Mouse (Mus musculus): ENCODE data around the gene Usp32.
A peak's percentile ranks its signal among the peaks of the same experiment; 100 is the strongest.

Usp32 gene

DNA sequence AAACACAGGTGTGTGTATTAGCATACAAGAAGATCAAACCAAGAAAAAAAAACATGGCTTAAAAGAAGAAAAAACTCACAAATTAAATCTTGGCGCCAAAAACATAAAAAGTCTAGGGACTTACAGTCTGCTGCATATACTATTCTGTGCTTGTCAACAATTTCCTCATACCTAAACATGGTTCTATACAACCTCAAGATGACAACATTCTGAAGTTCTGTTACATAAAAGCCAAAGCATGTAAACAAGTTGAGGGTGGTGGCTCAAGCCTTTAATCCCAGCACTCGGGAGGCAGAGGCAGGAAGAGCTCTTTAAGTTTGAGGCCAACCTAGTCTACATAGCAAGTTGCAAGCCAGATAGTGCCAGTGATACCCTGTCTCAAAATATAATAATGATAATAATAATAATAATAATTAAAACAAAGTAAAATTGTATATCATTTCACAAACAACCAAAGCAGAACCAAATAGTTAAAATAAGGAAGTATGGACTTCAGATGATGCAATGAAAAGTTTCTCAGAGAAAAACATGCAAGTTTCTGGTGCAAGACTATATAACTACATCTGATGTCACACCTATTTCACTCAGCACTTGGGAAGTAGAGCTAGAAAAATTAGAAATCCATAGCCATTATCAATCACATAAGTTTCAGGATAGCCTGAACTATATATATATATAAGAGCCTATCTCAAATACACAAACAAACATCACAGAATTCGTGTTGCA lies 16.5 kb downstream of the Usp32 start:
- no peak for DNase-seq (ENCODE audit: low spot score in 2 of 2)

- no peak for DNase-seq (ENCODE audit: low spot score in 2 of 2)
Observed at GRCm38 (mm10) chr11:85122073-85122472, 17.9 kb downstream of the Usp32 start.

DNA sequence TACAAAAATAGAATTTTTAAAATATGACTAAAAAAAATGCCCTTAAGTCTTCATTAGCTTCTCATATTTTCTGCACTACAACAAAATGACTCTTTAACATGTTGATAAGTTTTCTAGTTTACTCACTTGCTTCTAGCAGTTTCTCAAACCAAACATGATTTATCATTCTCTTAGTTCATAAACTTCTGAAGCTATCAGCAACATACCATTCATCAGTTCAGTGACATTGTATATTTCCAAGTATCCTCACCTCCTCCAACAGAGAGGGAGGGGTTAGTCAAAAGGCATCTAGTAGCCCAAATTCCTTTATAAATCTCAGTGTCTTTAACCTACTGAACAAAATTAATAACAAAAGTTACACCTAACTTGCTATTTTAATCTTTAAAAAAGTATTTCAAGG lies 22.8 kb downstream of the Usp32 start:
- DNase-seq (ENCODE audit: low spot score in 2 of 2), result no peak

GRCm38 (mm10) chr11:85116084-85116844 lies 23.7 kb downstream of the Usp32 start:
- DNase-seq (ENCODE audit: low spot score in 2 of 2), result peak; percentile 35 to 72

DNA sequence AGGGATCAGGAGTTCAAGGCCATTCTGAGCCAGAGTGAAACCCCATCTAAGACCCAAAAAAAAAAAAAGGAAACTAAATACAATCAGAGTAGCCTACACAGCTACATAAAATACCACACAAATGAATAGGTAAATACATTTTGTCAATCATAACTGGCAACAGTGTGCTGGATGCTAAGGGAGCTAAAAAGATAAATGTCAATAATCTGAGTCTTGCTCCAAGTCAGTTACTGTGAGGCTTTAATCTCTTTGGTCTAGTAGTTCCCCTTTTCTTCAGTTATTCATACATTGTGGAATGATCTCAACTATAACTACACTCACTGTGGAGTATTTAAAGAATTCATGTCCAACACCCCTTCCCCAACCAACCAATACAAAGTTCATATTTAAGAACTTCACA lies 30.0 kb downstream of the Usp32 start:
- no peak for DNase-seq (ENCODE audit: low spot score in 2 of 2)

- DNase-seq (ENCODE audit: low spot score in 2 of 2), result peak; percentile 18 to 67
Observed at GRCm38 (mm10) chr11:85107217-85107616, 32.7 kb downstream of the Usp32 start.

- peak in 1 of 2 experiments; percentile 11 for DNase-seq (ENCODE audit: low spot score in 2 of 2)
Observed at GRCm38 (mm10) chr11:85105836-85106235, 34.1 kb downstream of the Usp32 start.

- peak in 1 of 2 experiments; percentile 12 for DNase-seq (ENCODE audit: low spot score in 2 of 2)
Observed at GRCm38 (mm10) chr11:85103763-85104162, 36.2 kb downstream of the Usp32 start.

DNA sequence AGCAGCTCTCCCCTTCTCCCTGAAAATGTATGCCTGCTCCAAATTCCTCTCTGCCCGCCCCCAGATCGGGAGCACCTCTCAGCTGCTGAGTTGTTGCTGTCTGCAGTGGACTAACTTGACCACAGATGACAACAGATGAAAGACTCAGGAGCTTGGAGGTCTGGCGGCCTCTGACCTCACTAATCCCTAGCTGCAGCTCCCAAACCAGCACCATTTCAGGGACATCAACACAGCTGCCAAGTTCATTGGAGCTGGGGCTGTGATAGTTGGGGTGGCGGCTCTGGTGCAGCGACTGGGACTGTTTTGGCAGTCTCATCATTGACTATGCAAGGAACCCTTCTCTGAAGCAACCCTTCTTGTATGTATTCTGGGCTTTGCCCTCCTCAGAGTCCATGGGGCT lies 44.8 kb downstream of the Usp32 start:
- DNase-seq (ENCODE audit: low spot score in 2 of 2), result no peak

GRCm38 (mm10) chr11:85086253-85086652 lies 53.7 kb downstream of the Usp32 start:
- no peak for DNase-seq (ENCODE audit: low spot score in 2 of 2)

DNA sequence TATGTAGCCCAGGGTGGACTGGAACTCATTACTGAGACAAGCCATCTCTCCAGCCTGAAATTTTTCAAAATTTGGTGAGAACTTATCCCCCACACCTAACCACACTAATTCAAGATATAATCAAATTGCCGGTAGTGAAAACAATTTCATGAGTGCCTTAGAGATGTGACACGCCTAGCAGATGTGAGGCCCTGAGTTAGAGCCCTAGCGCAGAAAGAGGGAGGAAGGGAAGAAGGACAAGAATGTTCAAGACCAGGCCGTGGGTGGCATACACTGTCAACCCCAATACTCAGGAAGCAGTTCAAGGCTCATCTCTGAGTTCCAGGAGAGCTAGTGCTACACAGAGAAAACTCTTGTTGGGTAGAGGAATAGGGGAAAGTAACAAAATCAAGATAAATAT lies 72.1 kb downstream of the Usp32 start:
- no peak for DNase-seq (ENCODE audit: low spot score in 2 of 2)

DNA sequence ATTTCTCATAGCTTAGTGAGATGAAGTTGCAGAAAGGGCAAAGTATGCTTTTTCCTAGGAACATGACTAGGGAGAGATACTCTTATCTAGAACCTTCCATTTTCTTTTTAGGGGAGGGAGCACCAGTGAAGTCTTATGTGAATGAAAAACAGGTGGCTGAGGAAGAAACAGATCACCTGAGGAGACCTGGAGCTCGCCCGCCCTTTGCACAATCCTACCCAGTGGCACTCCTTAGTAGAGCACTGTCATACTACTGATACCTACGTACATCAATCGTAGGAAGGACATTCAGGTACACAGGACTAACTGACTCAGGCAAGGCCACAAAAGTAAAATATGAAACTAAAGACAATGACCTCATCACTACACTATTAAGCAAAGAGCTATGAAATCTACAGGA lies 81.4 kb downstream of the Usp32 start:
- DNase-seq (ENCODE audit: low spot score in 2 of 2), result no peak

DNA sequence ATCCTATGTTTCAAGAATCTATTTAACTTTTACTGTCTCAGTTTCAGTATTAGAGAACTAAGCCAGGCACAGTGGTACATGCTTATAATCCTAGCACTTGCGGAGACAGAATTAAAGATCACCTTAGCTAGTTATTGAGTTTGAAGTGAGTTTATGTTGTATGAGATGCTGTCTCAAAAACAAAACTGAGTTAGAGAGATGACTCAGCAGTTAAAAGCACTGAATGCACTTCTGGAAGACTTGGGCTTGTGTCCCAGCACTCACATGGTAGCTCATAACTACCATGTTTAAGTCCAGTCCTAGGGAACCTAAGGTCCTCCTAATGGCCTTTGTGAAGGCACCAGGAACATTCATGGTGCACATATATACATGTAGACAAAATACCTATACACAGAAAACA lies 82.4 kb downstream of the Usp32 start:
- DNase-seq (ENCODE audit: low spot score in 2 of 2), result no peak

DNA sequence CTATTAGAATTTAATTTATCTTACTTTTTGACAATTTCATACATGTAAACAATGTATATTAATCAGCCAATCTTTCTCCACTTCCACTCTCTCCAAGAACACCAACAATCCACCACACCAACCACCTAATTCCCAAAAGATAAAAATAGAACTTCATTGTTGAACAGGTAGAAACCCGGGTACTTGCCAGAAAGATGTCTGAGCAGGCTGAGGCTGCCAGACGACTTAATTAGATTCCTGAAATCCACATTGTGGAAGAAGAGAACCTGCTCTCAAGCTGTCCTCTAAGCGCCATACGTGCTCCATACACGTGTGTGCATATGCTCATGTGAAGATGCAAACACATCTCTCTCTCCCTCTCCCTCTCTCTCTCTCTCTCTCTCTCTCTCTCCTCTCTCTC lies 83.1 kb downstream of the Usp32 start:
- DNase-seq (ENCODE audit: low spot score in 2 of 2), result no peak

DNA sequence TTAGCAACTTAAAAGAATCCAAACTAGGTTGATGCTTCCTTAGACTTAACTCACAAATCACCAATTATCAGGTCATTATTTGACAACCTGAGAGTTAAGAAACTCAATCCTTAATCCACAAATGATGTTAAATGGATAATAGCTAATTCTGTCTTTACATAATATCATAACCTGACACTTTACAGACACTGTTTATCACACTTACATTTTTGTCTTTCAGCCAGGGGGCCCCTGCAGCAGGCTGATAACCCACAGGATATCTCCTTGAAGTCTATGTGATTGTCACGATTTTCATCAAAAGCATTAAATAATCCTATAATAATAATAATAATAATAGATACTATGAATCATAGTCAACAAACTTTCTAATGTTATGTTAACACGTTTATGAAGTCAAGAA lies 84.4 kb downstream of the Usp32 start:
- no peak for DNase-seq (ENCODE audit: low spot score in 2 of 2)

DNA sequence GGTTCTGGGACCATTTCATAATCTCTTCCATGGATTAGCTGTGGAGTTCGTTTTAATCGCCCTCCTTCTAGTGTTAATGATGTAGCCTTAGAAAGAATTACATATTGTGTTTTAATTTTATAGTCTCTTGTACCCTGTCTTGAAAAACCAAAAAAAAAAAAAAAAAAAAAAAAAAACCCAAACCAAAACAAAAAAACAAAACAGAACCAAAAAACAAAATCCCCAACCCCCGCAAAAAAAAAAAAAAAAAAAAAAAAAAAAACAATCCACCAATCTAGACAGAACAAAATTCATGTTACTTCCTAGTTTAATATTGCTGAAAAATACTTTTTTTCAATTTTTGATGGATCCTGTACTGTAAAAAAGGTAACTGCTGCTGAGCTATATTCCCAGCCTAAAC lies 100.7 kb downstream of the Usp32 start:
- DNase-seq (ENCODE audit: low spot score in 2 of 2), result no peak

DNA sequence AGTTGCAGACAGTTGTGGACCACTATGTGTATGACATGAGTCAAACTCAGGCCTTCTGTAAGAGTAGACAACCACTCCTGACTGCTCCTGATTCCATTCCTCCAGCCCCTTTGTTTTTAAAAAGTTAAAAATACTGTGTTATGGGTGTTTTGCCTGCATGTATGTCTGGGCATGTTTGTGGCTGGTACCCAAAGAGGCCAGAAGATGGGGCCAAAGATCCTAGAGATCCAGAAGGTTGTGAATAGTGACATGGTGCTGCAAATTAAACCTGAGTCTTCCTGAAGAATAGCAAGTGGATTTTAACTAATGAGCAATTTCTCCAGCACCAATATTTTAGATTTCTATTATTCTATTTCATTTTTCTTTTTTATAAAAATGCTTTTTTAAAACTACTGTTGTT lies 126.8 kb downstream of the Usp32 start:
- no peak for DNase-seq (ENCODE audit: low spot score in 2 of 2)

DNA sequence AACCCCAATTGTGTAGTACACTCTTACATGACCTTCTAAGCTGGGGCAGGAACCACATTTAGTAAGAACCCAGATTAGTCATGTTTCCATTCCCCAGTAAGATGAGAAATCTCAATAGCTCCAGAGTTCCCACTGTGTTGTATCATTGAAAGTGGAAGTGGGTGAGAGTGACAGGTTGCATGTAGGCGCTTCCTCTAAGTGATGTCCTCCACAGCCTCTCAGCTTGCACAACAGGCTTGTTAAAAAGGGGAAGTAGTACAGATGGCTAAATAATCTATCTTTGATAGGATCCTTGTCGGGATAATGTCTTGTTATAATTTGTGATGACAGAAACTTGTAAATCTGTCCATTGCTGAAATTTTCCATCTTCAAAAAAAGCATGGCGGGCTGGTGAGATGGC lies 136.4 kb downstream of the Usp32 start:
- DNase-seq (ENCODE audit: low spot score in 2 of 2), result peak; percentile 39 to 55

- DNase-seq (ENCODE audit: low spot score in 2 of 2), result no peak
Observed at GRCm38 (mm10) chr11:84995241-84995640, 144.7 kb downstream of the Usp32 start.

DNA sequence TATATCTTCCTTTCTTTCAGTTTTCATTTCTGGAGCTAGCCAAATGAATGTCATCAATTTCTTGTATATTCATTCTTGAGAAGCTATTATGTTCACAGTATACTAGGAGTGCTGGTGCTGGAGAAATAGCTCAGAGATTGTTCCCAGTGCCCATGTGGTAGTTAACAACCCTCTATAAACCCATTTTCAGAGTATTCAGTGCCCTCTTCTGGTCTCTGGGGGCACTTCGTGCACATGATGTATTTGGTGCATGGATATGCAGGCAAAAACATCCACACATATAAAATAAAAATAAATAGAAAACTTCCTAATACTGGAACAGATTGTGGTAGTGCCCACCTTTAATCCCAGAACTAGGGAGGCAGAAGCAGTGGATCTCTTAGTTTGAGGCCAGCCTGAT lies 147.0 kb downstream of the Usp32 start:
- no peak for DNase-seq (ENCODE audit: low spot score in 2 of 2)

DNA sequence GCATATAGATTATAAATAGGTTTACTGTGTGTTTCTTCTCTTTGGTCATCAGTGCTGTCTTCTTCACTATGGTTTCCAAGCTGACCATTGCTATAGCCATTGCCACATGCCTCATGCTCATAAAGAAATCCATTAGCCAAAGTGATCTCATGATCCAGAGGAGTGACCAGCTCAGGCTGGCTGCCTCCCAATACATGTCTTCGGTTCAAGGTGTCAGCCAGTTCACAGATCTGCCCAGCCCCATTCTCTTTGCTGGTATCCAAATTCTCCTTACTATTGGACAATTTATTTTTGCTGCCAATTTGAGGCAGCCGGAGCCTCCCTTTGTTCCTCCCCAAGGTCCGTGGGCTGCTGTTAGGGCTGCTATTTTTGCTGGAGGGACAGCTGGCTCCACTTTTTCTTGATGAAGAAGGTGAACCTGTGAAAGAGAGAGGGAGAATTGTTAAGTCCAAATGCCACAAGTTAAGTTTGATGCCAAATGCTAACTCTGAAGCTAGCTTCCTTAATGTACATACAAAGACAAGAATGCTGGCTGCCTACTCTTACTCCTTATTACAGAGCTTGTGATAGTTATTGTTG lies 151.5 kb downstream of the Usp32 start:
- no peak for DNase-seq (ENCODE audit: low spot score in 2 of 2)

GRCm38 (mm10) chr11:84985421-84985820 lies 154.5 kb downstream of the Usp32 start:
- DNase-seq (ENCODE audit: low spot score in 2 of 2), result no peak

DNA sequence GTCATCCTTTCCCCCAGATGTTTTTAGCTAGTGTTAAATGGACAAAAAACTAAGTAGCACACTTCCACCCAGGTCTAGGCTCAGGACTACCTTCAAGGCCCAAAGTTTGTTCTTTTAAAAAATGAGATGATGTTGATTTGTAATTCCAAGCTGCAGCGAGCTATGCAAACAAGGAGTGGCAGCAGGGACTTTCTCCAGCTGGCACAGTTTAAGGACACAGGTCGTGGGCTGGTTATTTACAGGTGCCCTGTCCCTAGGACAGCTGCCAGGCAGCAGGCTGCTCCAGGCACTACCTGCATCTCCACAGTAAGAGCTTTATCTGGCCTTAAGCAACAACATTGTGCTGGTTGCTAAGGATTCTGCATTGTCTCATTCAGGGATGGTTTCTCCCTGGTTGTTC lies 159.3 kb downstream of the Usp32 start:
- DNase-seq (ENCODE audit: low spot score in 2 of 2), result no peak

Data from spleen, postnatal 36 days (tissue).